Mouse (Mus musculus) ES-E14 (cell line): Measurements from ENCODE around the gene Smc1b. TPM values are rescaled to one million over a fixed set of nuclear protein-coding genes. Genes with fewer than 3 reads are reported as not detected.
A peak's percentile ranks its signal among the peaks of the same experiment; 100 is the strongest.

Experiments used
- DNase-seq: peaks from one replicate; pipeline ENCODE4 v3.0.0-alpha.2; 2013; ENCODE audit warnings: low read depth, low spot score
- H3K27ac ChIP-seq: 2 replicates; pipeline ENCODE4 v1.5.1; 2012; ENCODE audit warnings: low read depth, mild to moderate bottlenecking, low read length, moderate library complexity, mixed read lengths; ENCODE audit not compliant: poor library complexity, insufficient read depth, severe bottlenecking
- H3K36me3 ChIP-seq: 2 replicates; pipeline ENCODE4 v1.6.1; 2012; ENCODE audit warnings: mild to moderate bottlenecking, low read length, moderate library complexity, mixed read lengths; ENCODE audit not compliant: control insufficient read depth, poor library complexity, insufficient read depth, severe bottlenecking
- H3K4me1 ChIP-seq, 2 experiments: fragments of 150-350 bp in 1 of 2; sonication (generic) in 1 of 2; 2 replicates each; pipeline ENCODE4 v1.6.1; 2012; ENCODE audit warnings: low read length in 2 of 2, mild to moderate bottlenecking in 1 of 2, mixed read lengths in 1 of 2; ENCODE audit not compliant: control insufficient read depth in 2 of 2, insufficient read depth in 2 of 2, poor library complexity in 1 of 2
- H3K4me3 ChIP-seq, 2 experiments: fragments of 150-350 bp in 1 of 2; sonication (generic) in 1 of 2; 2 replicates each; pipeline ENCODE4 v1.5.1; 2012; ENCODE audit warnings: low read length in 2 of 2, low read depth in 1 of 2, mild to moderate bottlenecking in 1 of 2, mixed read lengths in 1 of 2; ENCODE audit not compliant: insufficient read depth in 1 of 2, poor library complexity in 1 of 2, severe bottlenecking in 1 of 2
- H3K9ac ChIP-seq: 2 replicates; pipeline ENCODE4 v1.6.1; 2012; ENCODE audit warnings: low read depth, mild to moderate bottlenecking, low read length, mixed read lengths; ENCODE audit not compliant: poor library complexity, insufficient read depth, severe bottlenecking
- H3K9me3 ChIP-seq: fragments of 150-350 bp; sonication (generic); 2 replicates; pipeline ENCODE4 v1.6.1; 2012; ENCODE audit warnings: low read depth, mild to moderate bottlenecking, low read length; ENCODE audit not compliant: control insufficient read depth, insufficient read depth
- CHD2 ChIP-seq: IDR thresholded peaks from 2 replicates; pipeline ENCODE4 v1.6.1; 2014; ENCODE audit warnings: mild to moderate bottlenecking, low read depth, low read length, inconsistent platforms
- HCFC1 ChIP-seq: IDR thresholded peaks from 2 replicates; pipeline ENCODE4 v1.6.1; 2012; ENCODE audit warnings: low read length, inconsistent platforms, borderline replicate concordance; ENCODE audit not compliant: insufficient read depth
- MAFK ChIP-seq: IDR thresholded peaks from 2 replicates; pipeline ENCODE4 v1.6.1; 2014; ENCODE audit warnings: mild to moderate bottlenecking, low read depth, low read length, inconsistent platforms; ENCODE audit not compliant: insufficient read depth
- ZC3H11A ChIP-seq: IDR thresholded peaks from 2 replicates; pipeline ENCODE4 v1.6.1; 2012; ENCODE audit warnings: low read depth, mild to moderate bottlenecking, inconsistent platforms, low read length, borderline replicate concordance
- ZNF384 ChIP-seq: IDR thresholded peaks from 2 replicates; pipeline ENCODE4 v1.6.1; 2012; ENCODE audit warnings: low read depth, low read length, inconsistent platforms
- in situ Hi-C, 2 experiments: fragments of 600-800 bp; cut with MboI; formaldehyde crosslinking; loops; one replicate each; pipeline ENCODE4 v1.15.1; 2025; ENCODE audit warnings: low sequenced_read_pairs in 2 of 2, inconsistent platforms in 1 of 2; ENCODE audit not compliant: unreplicated experiment in 2 of 2
- total RNA-seq: library from RNA; depleted of rRNA; stranded (reverse); fragments of 300-350 nt; gene quantifications from 2 replicates; pipeline ENCODE4 v1.2.3, GENCODE M21; 2012

Gene Smc1b
- total RNA-seq, 1 experiment, result 8.7 TPM

GRCm38 (mm10) chr15:85166433-85166933 lies 34.7 kb upstream of the Smc1b start:
- Histone ChIP-seq H3K4me1 (peaks cover 0 to 4% of the 10 kb centered on the region in 2 experiments; a peak in 1 of 4 replicates), H3K9ac (no peak overlapping the region), H3K36me3 (no peaks in the 10 kb centered on the region), H3K9me3 (no peaks in the 10 kb centered on the region), H3K27ac (no peak overlapping the region), H3K4me3 (no peak overlapping the region)
- peak; percentile 8 for DNase-seq
- TF ChIP-seq CHD2 (no peak), ZNF384 (no peak), HCFC1 (no peak), MAFK (no peak), ZC3H11A (no peak)
- in situ Hi-C loops, result no loop called here

DNA sequence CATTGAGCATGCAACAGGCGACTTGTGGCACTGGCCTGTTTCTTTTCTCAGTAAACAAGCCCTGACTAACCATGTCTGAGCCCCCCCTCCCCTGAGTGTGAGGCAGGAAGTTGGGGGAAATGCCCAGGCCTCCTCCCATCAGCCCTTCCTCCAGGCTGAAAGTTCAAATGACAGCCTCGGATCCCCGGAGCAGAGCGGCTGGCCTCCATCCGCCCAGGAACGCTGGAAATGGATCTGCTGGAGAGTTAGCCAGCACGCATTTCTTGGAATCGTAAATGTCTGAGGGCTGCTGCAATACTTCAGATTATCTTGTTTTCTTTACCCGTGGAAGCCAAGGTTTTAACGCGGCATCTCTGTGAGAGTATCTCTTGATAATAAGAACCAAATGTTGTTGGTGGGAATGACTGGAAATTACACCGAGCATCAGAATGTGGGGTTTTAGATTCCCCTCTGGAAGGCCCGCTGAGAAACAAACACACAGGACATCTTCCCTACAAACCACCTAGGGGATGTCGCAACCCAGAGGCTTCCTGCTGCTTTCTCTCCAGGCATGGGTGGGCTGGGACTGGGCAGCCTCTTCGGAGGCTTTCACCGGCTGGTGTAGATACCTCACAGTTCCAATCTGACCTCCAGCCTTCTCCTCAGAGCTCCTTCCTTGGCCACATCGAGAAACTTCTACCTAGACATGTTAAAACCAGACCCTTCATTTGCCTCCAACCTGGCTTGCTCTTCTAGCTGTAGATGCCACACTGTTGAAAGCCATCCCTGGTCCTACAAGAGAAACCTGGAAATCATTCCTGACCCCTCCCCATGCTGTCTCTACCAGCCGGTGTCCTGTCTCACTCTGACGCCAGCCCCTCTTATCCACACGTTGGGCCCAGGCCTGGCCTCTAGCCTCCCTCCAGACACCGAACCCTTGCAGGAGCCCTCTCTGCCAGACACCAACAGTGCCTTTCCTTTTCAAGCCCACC lies 31.2 kb upstream of the Smc1b start:
- DNase-seq, result no peak

GRCm38 (mm10) chr15:85161416-85161815 lies 29.7 kb upstream of the Smc1b start:
- Histone ChIP-seq H3K9me3 (no peaks in the 10 kb centered on the region), H3K36me3 (no peaks in the 10 kb centered on the region), H3K4me1 (peaks cover 0 to 2% of the 10 kb centered on the region in 2 experiments; a peak in 1 of 4 replicates), H3K9ac (no peak overlapping the region), H3K4me3 (no peak overlapping the region), H3K27ac (no peak overlapping the region)
- TF ChIP-seq ZNF384, result no peak
- TF ChIP-seq CHD2, result no peak
- TF ChIP-seq HCFC1, result no peak
- no peak for TF ChIP-seq ZC3H11A
- TF ChIP-seq MAFK, result no peak
- no peak for DNase-seq
- in situ Hi-C loops, result no loop called here

More for the DNA sequence above, 31.2 kb upstream of the Smc1b start:
- TF ChIP-seq HCFC1, result no peak
- TF ChIP-seq ZNF384, result no peak
- no peak for TF ChIP-seq ZC3H11A
- no peak for TF ChIP-seq CHD2
- no peak for TF ChIP-seq MAFK
- Histone ChIP-seq H3K9me3 (no peaks in the 10 kb centered on the region), H3K4me3 (no peak overlapping the region), H3K9ac (no peak overlapping the region), H3K27ac (no peak overlapping the region), H3K36me3 (no peaks in the 10 kb centered on the region), H3K4me1 (peaks cover 0 to 4% of the 10 kb centered on the region in 2 experiments; a peak in 1 of 4 replicates)
- in situ Hi-C loops, result no loop called here

DNA sequence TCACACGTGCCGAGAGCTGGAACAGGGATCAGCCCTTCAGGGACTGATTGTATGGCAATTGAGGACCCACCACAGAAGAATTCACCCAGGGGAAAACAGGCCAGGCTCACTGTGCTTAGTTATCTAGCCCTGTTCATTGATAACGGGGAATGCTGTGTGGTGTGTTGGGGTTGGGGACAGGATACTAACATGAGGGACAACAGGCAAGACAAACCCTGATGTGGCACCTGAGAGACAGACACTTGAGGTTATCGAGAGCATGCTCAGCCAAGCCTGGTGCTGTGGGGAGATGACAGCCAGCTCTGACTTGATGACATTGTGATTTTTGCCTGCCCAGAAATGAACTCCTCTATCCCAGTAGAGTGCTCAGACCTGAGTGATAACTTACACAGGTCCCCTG lies 24.4 kb upstream of the Smc1b start:
- H3K27ac ChIP-seq, result no peak overlapping the region
- no peak overlapping the region for H3K4me3 ChIP-seq
- no peak overlapping the region for H3K9ac ChIP-seq
- TF ChIP-seq HCFC1, result no peak
- TF ChIP-seq CHD2, result no peak
- no peak for TF ChIP-seq ZC3H11A
- no peaks in the 10 kb centered on the region for H3K36me3 ChIP-seq
- H3K4me1 ChIP-seq, result peaks cover 0 to 4% of the 10 kb centered on the region in 2 experiments; a peak in 3 of 4 replicates
- no peak for DNase-seq
- in situ Hi-C loops, result no loop called here
- H3K9me3 ChIP-seq, result no peaks in the 10 kb centered on the region
